Mouse (Mus musculus): ENCODE data around the gene Oaf. TPM values are rescaled to one million over a fixed set of nuclear protein-coding genes. Genes with fewer than 3 reads are reported as not detected.
A peak's percentile ranks its signal among the peaks of the same experiment; 100 is the strongest.

Gene Oaf
- polyA plus RNA-seq, 1 experiment from 2014 or later, result 59.3 TPM

DNA sequence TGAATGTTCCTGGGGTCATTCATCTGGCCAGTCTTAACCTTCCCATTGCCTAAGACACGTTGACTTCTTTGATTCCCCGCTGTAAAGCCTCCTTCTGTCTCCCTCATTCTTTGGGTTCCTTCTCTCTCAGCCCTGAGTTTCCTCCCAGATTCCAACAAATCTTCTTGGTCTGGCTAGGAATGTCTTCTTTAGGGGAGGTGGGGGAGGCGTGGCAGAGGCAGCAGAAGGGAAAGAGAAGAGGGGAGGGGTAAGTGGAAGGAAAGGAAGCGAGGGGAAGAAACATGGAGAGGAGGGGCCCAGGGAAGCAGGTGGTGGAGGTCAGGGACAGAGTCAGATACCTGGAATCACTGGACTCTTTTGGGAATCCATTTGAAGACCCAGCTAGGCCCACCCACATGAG, 22.7 kb upstream of the Oaf start:
- ATAC-seq (no peak), DNase-seq (no peak)
- no peak for TF ChIP-seq CTCF (IDR thresholded peaks at IDR 0.05; ENCODE audit: low read depth)
- no peak for TF ChIP-seq EP300 (IDR thresholded peaks at IDR 0.05; ENCODE audit: low read depth)
- Histone ChIP-seq H3K4me1 (ENCODE audit: insufficient read depth) (peaks cover 15% of the 10 kb centered on the region), H3K4me2 (ENCODE audit: low read depth, low read length) (no peak overlapping the region), H3K36me3 (replicated peaks; ENCODE audit: insufficient read depth, low read length) (no peaks in the 10 kb centered on the region), H3K27me3 (ENCODE audit: insufficient read depth, low read length) (no peaks in the 10 kb centered on the region), H3K27ac (ENCODE audit: low read depth) (peak overlapping the region; percentile 96), H3K4me3 (ENCODE audit: low read depth, low read length) (no peak overlapping the region), H3K9ac (replicated peaks) (no peak overlapping the region), H3K9me3 (ENCODE audit: low read length) (no peaks in the 10 kb centered on the region)
- WGBS (ENCODE audit: insufficient replicate concordance), result 73% methylated on average over 4 of the region's 4 CpGs

DNA sequence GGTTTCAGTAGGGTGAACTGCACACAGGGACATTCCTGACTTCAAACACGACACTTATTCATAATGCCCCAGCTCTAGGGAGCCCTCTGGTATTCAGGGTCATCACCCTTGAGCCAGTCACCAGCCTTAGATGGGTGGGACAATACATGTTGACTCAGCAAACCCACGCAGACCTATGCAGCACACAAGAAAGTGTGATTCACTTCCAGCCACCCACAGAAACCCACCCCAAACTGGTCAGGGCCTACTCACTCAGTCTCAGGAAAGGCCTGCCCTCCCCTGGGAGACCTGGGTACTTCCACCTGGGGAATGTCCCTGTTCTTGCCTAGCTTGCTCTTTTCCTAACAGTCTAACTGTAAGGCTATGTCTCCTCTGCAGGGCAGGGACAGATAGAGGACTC, 22.2 kb upstream of the Oaf start:
- H3K4me1 ChIP-seq (ENCODE audit: insufficient read depth), result peaks cover 17% of the 10 kb centered on the region

DNA sequence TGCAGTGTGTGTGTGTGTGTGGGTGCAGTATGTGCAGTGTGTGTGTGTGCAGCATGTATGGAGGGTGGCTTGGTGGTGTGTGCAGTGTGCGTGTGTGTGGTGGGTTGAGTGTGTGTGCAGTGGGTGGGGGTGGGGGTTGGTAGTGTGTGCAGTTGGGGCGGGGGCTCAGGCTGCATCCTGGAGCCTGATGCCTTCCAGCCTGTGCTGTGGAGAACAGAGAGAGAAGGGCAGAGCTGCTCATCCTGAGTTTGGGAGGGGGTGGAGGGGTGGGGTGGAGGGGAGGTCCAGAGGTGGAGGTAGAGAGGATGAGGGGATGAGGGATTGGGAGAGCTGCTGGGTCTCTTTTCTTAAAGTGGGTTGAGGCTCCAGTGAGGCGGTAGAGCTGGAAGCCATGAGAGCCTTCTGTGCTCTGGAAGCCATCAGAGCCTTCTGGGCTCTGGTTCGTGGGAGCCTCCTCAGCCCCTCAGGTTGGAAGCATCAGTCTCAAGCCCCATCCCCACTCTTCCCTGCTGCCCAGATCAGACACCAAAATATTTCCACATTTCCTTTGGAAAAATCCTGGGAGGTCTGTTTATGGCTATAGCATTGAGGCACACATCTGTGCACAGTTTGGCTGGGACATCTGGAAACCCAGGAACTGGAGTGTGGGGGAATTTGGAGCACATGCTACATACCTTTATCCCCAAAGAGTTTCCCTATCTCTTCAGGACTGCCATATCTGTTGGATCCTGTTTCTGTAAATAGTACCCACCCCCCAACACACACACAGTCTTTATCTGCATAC, 21.6 kb upstream of the Oaf start:
- TF ChIP-seq CTCF (IDR thresholded peaks at IDR 0.05; ENCODE audit: low read depth) (no peak), EP300 (IDR thresholded peaks at IDR 0.05; ENCODE audit: low read depth) (no peak)
- H3K36me3 ChIP-seq (replicated peaks; ENCODE audit: insufficient read depth, low read length), result no peaks in the 10 kb centered on the region
- H3K4me1 ChIP-seq (ENCODE audit: insufficient read depth), result peaks cover 18% of the 10 kb centered on the region
- peak overlapping the region; percentile 96 for H3K27ac ChIP-seq (ENCODE audit: low read depth)
- H3K9me3 ChIP-seq (ENCODE audit: low read length), result no peaks in the 10 kb centered on the region
- ATAC-seq (no peak), DNase-seq (no peak)
- no peaks in the 10 kb centered on the region for H3K27me3 ChIP-seq (ENCODE audit: insufficient read depth, low read length)
- H3K4me3 ChIP-seq (ENCODE audit: low read depth, low read length), result no peak overlapping the region
- H3K9ac ChIP-seq (replicated peaks), result no peak overlapping the region
- no peak overlapping the region for H3K4me2 ChIP-seq (ENCODE audit: low read depth, low read length)
- WGBS (ENCODE audit: insufficient replicate concordance), result 73% methylated on average over 4 of the region's 4 CpGs

More for the DNA sequence above, 22.2 kb upstream of the Oaf start:
- no peak overlapping the region for H3K4me2 ChIP-seq (ENCODE audit: low read depth, low read length)
- no peak for DNase-seq
- H3K36me3 ChIP-seq (replicated peaks; ENCODE audit: insufficient read depth, low read length), result no peaks in the 10 kb centered on the region
- H3K9me3 ChIP-seq (ENCODE audit: low read length), result no peaks in the 10 kb centered on the region
- H3K9ac ChIP-seq (replicated peaks), result no peak overlapping the region
- no peaks in the 10 kb centered on the region for H3K27me3 ChIP-seq (ENCODE audit: insufficient read depth, low read length)
- H3K27ac ChIP-seq (ENCODE audit: low read depth), result peak overlapping the region; percentile 96
- TF ChIP-seq CTCF (IDR thresholded peaks at IDR 0.05; ENCODE audit: low read depth) (peak; percentile 53), EP300 (IDR thresholded peaks at IDR 0.05; ENCODE audit: low read depth) (no peak)
- WGBS (ENCODE audit: insufficient replicate concordance), result 33% methylated on average over 2 of the region's 2 CpGs
- no peak overlapping the region for H3K4me3 ChIP-seq (ENCODE audit: low read depth, low read length)
- ATAC-seq, result no peak

- no peaks in the 10 kb centered on the region for H3K9me3 ChIP-seq (ENCODE audit: low read length)
- ATAC-seq, result peak; percentile 14
- peak overlapping the region; percentile 96; the same call in 1 of the 2 replicates for H3K27ac ChIP-seq (ENCODE audit: low read depth)
- H3K4me1 ChIP-seq (ENCODE audit: insufficient read depth), result peaks cover 20% of the 10 kb centered on the region
- DNase-seq, result no peak
- H3K27me3 ChIP-seq (ENCODE audit: insufficient read depth, low read length), result no peaks in the 10 kb centered on the region
- 70% methylated on average over 7 of the region's 7 CpGs for WGBS (ENCODE audit: insufficient replicate concordance)
- TF ChIP-seq EP300 (IDR thresholded peaks at IDR 0.05; ENCODE audit: low read depth) (no peak), CTCF (IDR thresholded peaks at IDR 0.05; ENCODE audit: low read depth) (no peak)
- no peak overlapping the region for H3K4me2 ChIP-seq (ENCODE audit: low read depth, low read length)
- no peak overlapping the region for H3K4me3 ChIP-seq (ENCODE audit: low read depth, low read length)
- no peak overlapping the region for H3K9ac ChIP-seq (replicated peaks)
- H3K36me3 ChIP-seq (replicated peaks; ENCODE audit: insufficient read depth, low read length), result no peaks in the 10 kb centered on the region
Measured at GRCm38 (mm10) chr9:43260661-43261060, 20.9 kb upstream of the Oaf start.

DNA sequence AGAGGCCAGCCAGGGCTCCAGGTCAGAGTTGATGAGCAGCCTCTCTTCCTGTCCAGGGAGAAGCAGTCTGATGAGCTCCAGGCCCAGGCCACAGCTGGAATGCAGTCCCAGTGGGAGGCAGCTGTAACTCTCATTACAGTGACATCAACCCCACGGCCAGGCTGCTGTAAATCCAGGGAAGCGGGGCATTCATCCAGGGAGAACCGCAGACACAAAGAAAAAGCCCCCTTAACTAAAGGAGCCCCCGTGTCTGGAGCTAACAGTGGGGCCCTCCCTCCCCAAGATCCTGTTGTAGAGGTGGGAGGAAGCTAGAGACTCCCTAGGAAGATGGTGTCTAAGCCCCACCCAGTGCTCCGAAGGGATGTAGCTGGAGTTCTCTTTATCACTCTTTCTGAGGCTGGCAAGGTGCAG, 13.6 kb upstream of the Oaf start:
- H3K4me1 ChIP-seq (ENCODE audit: insufficient read depth), result peaks cover 11% of the 10 kb centered on the region
- TF ChIP-seq EP300 (IDR thresholded peaks at IDR 0.05; ENCODE audit: low read depth) (no peak), CTCF (IDR thresholded peaks at IDR 0.05; ENCODE audit: low read depth) (no peak)
- DNase-seq (no peak), ATAC-seq (no peak)
- no peaks in the 10 kb centered on the region for H3K9me3 ChIP-seq (ENCODE audit: low read length)
- peak overlapping the region; percentile 29; the same call in 1 of the 2 replicates for H3K27ac ChIP-seq (ENCODE audit: low read depth)
- WGBS (ENCODE audit: insufficient replicate concordance), result 55% methylated on average over 5 of the region's 5 CpGs
- no peak overlapping the region for H3K4me3 ChIP-seq (ENCODE audit: low read depth, low read length)
- H3K27me3 ChIP-seq (ENCODE audit: insufficient read depth, low read length), result no peaks in the 10 kb centered on the region
- H3K36me3 ChIP-seq (replicated peaks; ENCODE audit: insufficient read depth, low read length), result no peaks in the 10 kb centered on the region
- no peak overlapping the region for H3K4me2 ChIP-seq (ENCODE audit: low read depth, low read length)
- no peak overlapping the region for H3K9ac ChIP-seq (replicated peaks)

- Histone ChIP-seq H3K4me2 (ENCODE audit: low read depth, low read length) (no peak overlapping the region), H3K27me3 (ENCODE audit: insufficient read depth, low read length) (no peaks in the 10 kb centered on the region), H3K27ac (ENCODE audit: low read depth) (no peak overlapping the region), H3K4me3 (ENCODE audit: low read depth, low read length) (no peak overlapping the region), H3K36me3 (replicated peaks; ENCODE audit: insufficient read depth, low read length) (no peaks in the 10 kb centered on the region), H3K4me1 (ENCODE audit: insufficient read depth) (peaks cover 12% of the 10 kb centered on the region), H3K9me3 (ENCODE audit: low read length) (no peaks in the 10 kb centered on the region), H3K9ac (replicated peaks) (no peak overlapping the region)
- TF ChIP-seq CTCF (IDR thresholded peaks at IDR 0.05; ENCODE audit: low read depth), result no peak
- TF ChIP-seq EP300 (IDR thresholded peaks at IDR 0.05; ENCODE audit: low read depth), result no peak
- DNase-seq, result no peak
- ATAC-seq, result no peak
- 80% methylated on average over 3 of the region's 3 CpGs for WGBS (ENCODE audit: insufficient replicate concordance)
Measured at GRCm38 (mm10) chr9:43252790-43253189, 13.1 kb upstream of the Oaf start.
